Mouse (Mus musculus) CH12.LX (cell line): ENCODE measurements around the gene Car5b. TPM values are rescaled to one million over a fixed set of nuclear protein-coding genes. Genes with fewer than 3 reads are reported as not detected.

Experiments
- DNase-seq: peaks from one replicate; pipeline ENCODE4 v3.0.0-alpha.2; 2013; ENCODE audit errors: extremely low read depth
- H3K27ac ChIP-seq: 2 replicates; pipeline ENCODE4 v1.5.1; 2012; ENCODE audit warnings: low read depth, mild to moderate bottlenecking, control low read depth, moderate library complexity; ENCODE audit not compliant: insufficient read depth
- H3K27me3 ChIP-seq: replicated peaks from 2 replicates; pipeline ENCODE3; 2012; ENCODE audit warnings: inconsistent platforms
- H3K36me3 ChIP-seq, 2 experiments: replicated peaks in 1 of 2; 2 replicates each; pipeline versions ENCODE3 to v1.6.1; 2012; ENCODE audit warnings: inconsistent platforms in 1 of 2, low read length in 1 of 2, mild to moderate bottlenecking in 1 of 2, mixed read lengths in 1 of 2, moderate library complexity in 1 of 2; ENCODE audit not compliant: control insufficient read depth in 1 of 2, insufficient read depth in 1 of 2
- H3K4me1 ChIP-seq, 2 experiments: 2 replicates each; pipeline ENCODE4 v1.6.1; 2012; ENCODE audit warnings: inconsistent platforms in 1 of 2, moderate library complexity in 1 of 2; ENCODE audit not compliant: insufficient read depth in 2 of 2, control insufficient read depth in 1 of 2
- H3K4me2 ChIP-seq: 2 replicates; pipeline ENCODE4 v1.6.1; 2012; ENCODE audit warnings: low read depth, mild to moderate bottlenecking, control low read depth; ENCODE audit not compliant: poor library complexity, insufficient read depth, severe bottlenecking
- H3K4me3 ChIP-seq, 3 experiments: fragments of 150-350 bp in 1 of 3; sonication (generic) in 1 of 3; replicated peaks in 1 of 3; 2 replicates each; pipeline versions ENCODE3 to v1.5.1; 2011 to 2012; ENCODE audit warnings: low read depth in 2 of 3, low read length in 2 of 3, mild to moderate bottlenecking in 2 of 3, moderate library complexity in 2 of 3, control low read depth in 1 of 3, improper control_type of control experiment in 1 of 3, inconsistent platforms in 1 of 3, mixed read lengths in 1 of 3; ENCODE audit not compliant: poor library complexity in 1 of 3
- H3K79me2 ChIP-seq: replicated peaks from 2 replicates; pipeline ENCODE4 v1.6.1; 2012; ENCODE audit warnings: mild to moderate bottlenecking, moderate library complexity; ENCODE audit not compliant: control insufficient read depth, poor library complexity, insufficient read depth, severe bottlenecking; ENCODE audit errors: extremely low read depth
- H3K9ac ChIP-seq: 2 replicates; pipeline ENCODE4 v1.6.1; 2012; ENCODE audit warnings: low read depth, mild to moderate bottlenecking, control low read depth, moderate library complexity; ENCODE audit not compliant: insufficient read depth
- H3K9me3 ChIP-seq: replicated peaks from 2 replicates; pipeline ENCODE3; 2012; ENCODE audit warnings: low read length, inconsistent platforms, mixed read lengths
- BHLHE40 ChIP-seq: IDR thresholded peaks from 2 replicates; pipeline ENCODE4 v1.6.1; 2011; ENCODE audit warnings: mild to moderate bottlenecking, low read depth, low read length, improper control_type of control experiment
- CHD1 ChIP-seq: IDR thresholded peaks from 2 replicates; pipeline ENCODE4 v1.6.1; 2012; ENCODE audit warnings: low read depth, low read length, improper control_type of control experiment, inconsistent platforms
- CHD2 ChIP-seq: IDR thresholded peaks from 2 replicates; pipeline ENCODE4 v1.6.1; 2011; ENCODE audit warnings: low read length, improper control_type of control experiment
- CTCF ChIP-seq, 2 experiments: IDR thresholded peaks in 1 of 2; conservative IDR thresholded peaks in 1 of 2; 2 replicates each; pipeline ENCODE4 v1.5.1; 2011 to 2012; ENCODE audit warnings: low read depth in 2 of 2, low read length in 2 of 2, improper control_type of control experiment in 1 of 2, inconsistent platforms in 1 of 2, mild to moderate bottlenecking in 1 of 2, moderate library complexity in 1 of 2
- E2F4 ChIP-seq: IDR thresholded peaks from 2 replicates; pipeline ENCODE4 v1.6.1; 2011; ENCODE audit warnings: low read depth, low read length, improper control_type of control experiment; ENCODE audit not compliant: insufficient replicate concordance
- ELF1 ChIP-seq: IDR thresholded peaks from 2 replicates; pipeline ENCODE4 v1.6.1; 2014; ENCODE audit warnings: low read depth, mild to moderate bottlenecking, inconsistent platforms, low read length, improper control_type of control experiment
- EP300 ChIP-seq: IDR thresholded peaks from 2 replicates; pipeline ENCODE4 v1.6.1; 2011; ENCODE audit warnings: low read length, improper control_type of control experiment
- ETS1 ChIP-seq: conservative IDR thresholded peaks from 2 replicates; pipeline ENCODE4 v1.6.1; 2012; ENCODE audit warnings: low read depth, mild to moderate bottlenecking, inconsistent platforms, low read length, improper control_type of control experiment, moderate library complexity
- GABPA ChIP-seq: IDR thresholded peaks from 2 replicates; pipeline ENCODE4 v1.6.1; 2012; ENCODE audit warnings: low read depth, low read length, improper control_type of control experiment, inconsistent platforms; ENCODE audit not compliant: insufficient replicate concordance
- HCFC1 ChIP-seq: IDR thresholded peaks from 2 replicates; pipeline ENCODE4 v1.6.1; 2012; ENCODE audit warnings: low read depth, mild to moderate bottlenecking, inconsistent platforms, low read length, improper control_type of control experiment
- IRF4 ChIP-seq: IDR thresholded peaks from 2 replicates; pipeline ENCODE4 v1.6.1; 2014; ENCODE audit warnings: low read depth, mild to moderate bottlenecking, inconsistent platforms, low read length, improper control_type of control experiment
- JUN ChIP-seq: IDR thresholded peaks from 2 replicates; pipeline ENCODE4 v1.6.1; 2011; ENCODE audit warnings: low read depth, mild to moderate bottlenecking, low read length, improper control_type of control experiment, moderate library complexity; ENCODE audit not compliant: insufficient read depth
- JUND ChIP-seq: conservative IDR thresholded peaks from 2 replicates; pipeline ENCODE4 v1.6.1; 2011; ENCODE audit warnings: low read depth, low read length, improper control_type of control experiment
- KAT2A ChIP-seq: IDR thresholded peaks from 2 replicates; pipeline ENCODE4 v1.6.1; 2012; ENCODE audit warnings: low read length, improper control_type of control experiment, inconsistent platforms; ENCODE audit not compliant: insufficient replicate concordance
- MAFK ChIP-seq: IDR thresholded peaks from 2 replicates; pipeline ENCODE4 v1.6.1; 2011; ENCODE audit warnings: low read length, improper control_type of control experiment; ENCODE audit not compliant: insufficient replicate concordance
- MAX ChIP-seq: IDR thresholded peaks from 2 replicates; pipeline ENCODE4 v1.6.1; 2011; ENCODE audit warnings: low read length, improper control_type of control experiment
- MAZ ChIP-seq: IDR thresholded peaks from 2 replicates; pipeline ENCODE4 v1.6.1; 2012; ENCODE audit warnings: low read depth, mild to moderate bottlenecking, inconsistent platforms, low read length, improper control_type of control experiment, moderate library complexity
- MEF2A ChIP-seq: IDR thresholded peaks from 2 replicates; pipeline ENCODE4 v1.6.1; 2014; ENCODE audit warnings: low read depth, mild to moderate bottlenecking, inconsistent platforms, low read length, improper control_type of control experiment, borderline replicate concordance
- MXI1 ChIP-seq: IDR thresholded peaks from 2 replicates; pipeline ENCODE4 v1.6.1; 2011; ENCODE audit warnings: mild to moderate bottlenecking, low read depth, low read length, improper control_type of control experiment
- MYC ChIP-seq: IDR thresholded peaks from 2 replicates; pipeline ENCODE4 v1.6.1; 2011; ENCODE audit warnings: low read depth, mild to moderate bottlenecking, improper control_type of control experiment, low read length
- NELFE ChIP-seq: IDR thresholded peaks from 2 replicates; pipeline ENCODE4 v1.6.1; 2011; ENCODE audit warnings: low read depth, low read length, improper control_type of control experiment
- NRF1 ChIP-seq: IDR thresholded peaks from 2 replicates; pipeline ENCODE4 v1.6.1; 2014; ENCODE audit warnings: low read depth, mild to moderate bottlenecking, inconsistent platforms, low read length, improper control_type of control experiment, moderate library complexity
- PAX5 ChIP-seq: IDR thresholded peaks from 2 replicates; pipeline ENCODE4 v1.6.1; 2012; ENCODE audit warnings: low read length, inconsistent platforms, mixed read lengths
- POLR2A ChIP-seq: IDR thresholded peaks from 2 replicates; pipeline ENCODE4 v1.6.1; 2011; ENCODE audit warnings: low read depth, mild to moderate bottlenecking, improper control_type of control experiment, low read length
- POLR2AphosphoS2 ChIP-seq: IDR thresholded peaks from 2 replicates; pipeline ENCODE4 v1.6.1; 2011; ENCODE audit warnings: low read depth, low read length, improper control_type of control experiment
- RAD21 ChIP-seq: IDR thresholded peaks from 2 replicates; pipeline ENCODE4 v1.6.1; 2011; ENCODE audit warnings: low read depth, mild to moderate bottlenecking, low read length, improper control_type of control experiment, moderate library complexity
- RCOR1 ChIP-seq: conservative IDR thresholded peaks from 2 replicates; pipeline ENCODE4 v1.6.1; 2012; ENCODE audit warnings: low read depth, mild to moderate bottlenecking, inconsistent platforms, low read length, improper control_type of control experiment
- SIN3A ChIP-seq: IDR thresholded peaks from 2 replicates; pipeline ENCODE4 v1.6.1; 2012; ENCODE audit warnings: low read length, improper control_type of control experiment, inconsistent platforms
- SMC3 ChIP-seq: IDR thresholded peaks from 2 replicates; pipeline ENCODE4 v1.6.1; 2011; ENCODE audit warnings: low read depth, low read length, improper control_type of control experiment
- TBP ChIP-seq: conservative IDR thresholded peaks from 2 replicates; pipeline ENCODE4 v1.6.1; 2011; ENCODE audit warnings: low read depth, low read length, improper control_type of control experiment
- TCF12 ChIP-seq: IDR thresholded peaks from 2 replicates; pipeline ENCODE4 v1.6.1; 2014; ENCODE audit warnings: low read depth, mild to moderate bottlenecking, inconsistent platforms, low read length, improper control_type of control experiment
- UBTF ChIP-seq: IDR thresholded peaks from 2 replicates; pipeline ENCODE4 v1.6.1; 2012; ENCODE audit warnings: low read depth, mild to moderate bottlenecking, inconsistent platforms, low read length, improper control_type of control experiment, moderate library complexity
- USF1 ChIP-seq: IDR thresholded peaks from 2 replicates; pipeline ENCODE4 v1.6.1; 2014; ENCODE audit warnings: low read depth, mild to moderate bottlenecking, inconsistent platforms, low read length, improper control_type of control experiment
- USF2 ChIP-seq: conservative IDR thresholded peaks from 2 replicates; pipeline ENCODE4 v1.6.1; 2011; ENCODE audit warnings: low read depth, low read length, improper control_type of control experiment
- ZC3H11A ChIP-seq: IDR thresholded peaks from 2 replicates; pipeline ENCODE4 v1.6.1; 2012; ENCODE audit warnings: low read depth, mild to moderate bottlenecking, inconsistent platforms, low read length, improper control_type of control experiment
- ZKSCAN1 ChIP-seq: IDR thresholded peaks from 2 replicates; pipeline ENCODE4 v1.6.1; 2012; ENCODE audit warnings: low read depth, inconsistent platforms, low read length, improper control_type of control experiment, borderline replicate concordance
- ZMIZ1 ChIP-seq: IDR thresholded peaks from 2 replicates; pipeline ENCODE4 v1.6.1; 2012; ENCODE audit warnings: low read depth, mild to moderate bottlenecking, inconsistent platforms, low read length, improper control_type of control experiment
- ZNF384 ChIP-seq: IDR thresholded peaks from 2 replicates; pipeline ENCODE4 v1.6.1; 2012; ENCODE audit warnings: low read depth, low read length, improper control_type of control experiment, inconsistent platforms
- dilution Hi-C: fragments of 300-500 bp; cut with MboI; formaldehyde crosslinking; loops from 2 replicates; pipeline ENCODE4 v1.14.3; 2020; ENCODE audit warnings: low sequenced_read_pairs; ENCODE audit not compliant: extremely low pct_unique_long_range_greater_than_20kb, extremely low pct_ligation_motif_present
- in situ Hi-C: fragments of 300-500 bp; cut with MboI; formaldehyde crosslinking; loops from 3 replicates; pipeline ENCODE4 v1.14.3; 2019; ENCODE audit warnings: low sequenced_read_pairs, low pct_ligation_motif_present, low pct_unique_long_range_greater_than_20kb, mixed read lengths
- polyA plus RNA-seq: library from polyadenylated mRNA; unstranded; fragments of >175 nt; gene quantifications from 2 replicates; pipeline ENCODE4 v1.2.1, GENCODE M21; 2012; ENCODE audit warnings: low read depth; ENCODE audit not compliant: insufficient read length
- total RNA-seq, 2 experiments: library from RNA; depleted of rRNA; stranded (reverse); fragments of 300-350 nt in 1 of 2; fragments of >200 nt in 1 of 2; gene quantifications; 2 replicates each; pipeline ENCODE4 v1.2.3; 2012 to 2014

Car5b gene
- total and polyA plus RNA-seq, 3 experiments = 0.13 TPM; not detected in 2

DNA sequence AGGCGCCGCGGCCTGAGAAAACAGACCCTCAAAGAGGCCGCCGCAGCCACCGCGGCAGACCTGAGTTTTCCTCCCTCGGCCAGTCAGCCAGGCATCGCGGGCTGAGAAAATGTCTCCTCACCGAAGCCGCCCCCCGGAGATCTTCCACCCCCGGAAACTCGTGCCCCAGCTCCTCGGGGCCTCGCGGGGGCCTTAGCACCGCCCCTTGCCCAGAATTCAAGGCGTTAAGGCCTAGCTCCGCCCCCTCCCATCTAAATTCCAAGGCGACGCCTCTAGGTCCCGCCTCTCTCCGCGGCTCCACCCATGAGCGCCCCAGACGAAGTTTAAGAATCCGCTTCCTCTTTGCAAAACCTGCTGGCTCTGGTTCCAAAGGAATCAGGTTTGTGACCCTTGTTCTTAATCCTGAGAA lies 69.3 kb downstream of the Car5b start, which contains the start of gene Zrsr2:
Gene Zrsr2, minus strand, starts transcription at position 195 of the 409 bp plus-strand sequence.
- Histone ChIP-seq H3K36me3 (peaks cover 11 to 32% of the 10 kb centered on the region in 2 experiments), H3K9ac (peak within 1 kb of the TSS; percentile 97), H3K9me3 (peaks cover 1% of the 10 kb centered on the region), H3K4me2 (peak within 1 kb of the TSS; percentile 82), H3K4me1 (no peaks in the 10 kb centered on the region), H3K27me3 (no peaks in the 10 kb centered on the region), H3K4me3 (peak within 1 kb of the TSS; percentile 75 to 89 (median 83)), H3K79me2 (peaks cover 15% of the 10 kb centered on the region), H3K27ac (peak within 1 kb of the TSS; percentile 96)
- in situ Hi-C loops = no loop called here
- TF ChIP-seq USF1 (peak; percentile 13; the same call in 1 of the 2 replicates), POLR2AphosphoS2 (0 out of 2 replicates have a peak, but pooled peaks have one; percentile 73), BHLHE40 (peak; percentile 33; the same call in 1 of the 2 replicates), PAX5 (no peak), ZC3H11A (no peak), ZNF384 (no peak), ELF1 (peak; percentile 52), CTCF (conservative IDR thresholded peaks at IDR 0.05 in 1 of 2, IDR thresholded peaks at IDR 0.05 in 1 of 2; ENCODE audit: low read depth in 2 of 2, low read length in 2 of 2) (no peak), JUND (no peak), SMC3 (no peak), NRF1 (no peak), TCF12 (no peak), IRF4 (no peak), NELFE (peak; percentile 71; the same call in 1 of the 2 replicates), GABPA (no peak), JUN (no peak), E2F4 (no peak), MXI1 (peak; percentile 36; the same call in 1 of the 2 replicates), UBTF (no peak), USF2 (no peak), KAT2A (no peak), CHD1 (no peak), MAFK (no peak), ZKSCAN1 (no peak), EP300 (no peak), ETS1 (no peak), TBP (no peak), RAD21 (no peak), SIN3A (0 out of 2 replicates have a peak, but pooled peaks have one; percentile 6), MAZ (0 out of 2 replicates have a peak, but pooled peaks have one; percentile 41), ZMIZ1 (peak; percentile 25; the same call in 1 of the 2 replicates), MAX (no peak), HCFC1 (peak; percentile 53), POLR2A (peak; percentile 77), RCOR1 (no peak), MEF2A (no peak), CHD2 (no peak), MYC (no peak)
- dilution Hi-C loops = no loop called here
- DNase-seq = peak; percentile 92
